Mouse (Mus musculus): Measurements from ENCODE around the gene Olfr463.
A peak's percentile ranks its signal among the peaks of the same experiment; 100 is the strongest.

The Olfr463 gene

DNA sequence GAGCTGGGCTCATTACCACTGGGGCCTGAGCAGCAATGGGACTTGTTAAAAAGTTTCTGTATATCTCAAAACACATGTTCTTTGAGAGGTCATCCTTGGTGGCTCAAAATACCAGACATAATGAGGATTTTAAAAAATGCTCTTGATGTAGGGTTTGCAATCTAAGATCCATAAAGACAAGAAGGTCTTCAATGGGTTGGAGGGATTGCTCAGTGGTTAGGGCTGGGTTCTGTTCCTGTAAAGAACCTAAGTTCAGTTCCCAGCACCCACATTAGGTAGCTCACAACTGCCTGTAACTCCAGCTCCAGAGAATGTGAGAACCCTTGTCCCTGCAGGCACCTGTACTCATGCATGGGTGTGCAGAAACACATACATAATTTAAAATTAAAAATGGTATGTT, at the start of gene Olfr463:
Gene Olfr463, minus strand, starts transcription at position 101 of the 400 bp plus-strand sequence.
- no peak for DNase-seq

DNA sequence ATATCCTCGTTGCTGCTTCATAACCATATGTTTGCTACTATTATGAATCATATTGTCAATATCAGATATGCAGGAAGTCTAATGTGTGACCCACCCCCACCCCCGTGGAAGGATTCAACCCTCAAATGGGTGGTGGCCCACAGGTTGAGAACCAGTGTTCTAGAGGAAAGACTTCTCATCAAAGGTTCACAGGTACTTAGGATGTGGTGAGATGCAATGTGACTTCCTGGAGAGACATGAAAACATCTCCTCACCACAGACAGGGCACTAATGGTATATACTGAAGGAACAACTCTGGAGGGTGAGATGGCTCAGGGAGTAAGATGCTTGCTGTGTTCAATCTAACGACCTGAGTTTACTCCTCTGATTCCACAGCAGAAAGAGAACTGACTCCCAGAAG, 38.3 kb upstream of the Olfr463 start:
- no peak for DNase-seq

DNA sequence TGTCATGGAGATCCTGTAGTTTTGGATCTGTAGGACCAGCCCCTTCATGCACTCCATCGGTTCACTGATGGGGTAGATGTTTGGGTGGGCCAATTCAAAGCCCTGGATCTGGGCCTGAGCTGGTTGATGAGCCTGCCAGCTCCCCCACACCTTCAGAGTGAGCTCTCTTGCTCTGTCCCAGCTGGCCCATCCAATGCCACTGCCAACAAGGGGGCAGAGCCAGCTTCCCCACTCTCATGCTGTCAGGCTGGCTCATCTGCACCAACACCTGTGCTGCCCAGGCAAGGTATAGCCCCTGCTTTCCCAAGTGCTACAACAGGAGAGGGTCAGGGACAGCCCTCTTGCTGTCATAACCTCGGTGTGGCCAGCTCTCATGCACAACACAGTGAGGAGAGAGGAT, 36.5 kb upstream of the Olfr463 start:
- DNase-seq = no peak

DNA sequence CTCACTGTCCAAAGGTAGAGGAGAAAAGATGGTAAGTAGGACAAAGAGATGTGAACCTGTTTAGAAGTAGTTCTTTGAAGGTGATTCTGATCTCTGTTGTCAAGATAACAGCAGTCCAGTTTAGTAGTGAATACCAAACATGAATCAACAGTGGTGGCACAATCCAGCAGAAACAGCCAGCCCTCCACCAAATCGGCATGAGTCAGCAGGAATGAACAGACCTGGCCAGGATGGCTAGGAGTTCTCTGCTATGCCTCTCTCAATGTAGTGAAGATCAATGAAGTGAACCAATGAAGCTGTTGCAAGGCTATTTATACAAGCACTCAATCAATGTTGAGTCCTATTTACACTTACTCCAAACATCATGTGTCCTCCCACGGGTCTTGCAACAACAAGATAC, 33.2 kb upstream of the Olfr463 start:
- no peak for DNase-seq

DNA sequence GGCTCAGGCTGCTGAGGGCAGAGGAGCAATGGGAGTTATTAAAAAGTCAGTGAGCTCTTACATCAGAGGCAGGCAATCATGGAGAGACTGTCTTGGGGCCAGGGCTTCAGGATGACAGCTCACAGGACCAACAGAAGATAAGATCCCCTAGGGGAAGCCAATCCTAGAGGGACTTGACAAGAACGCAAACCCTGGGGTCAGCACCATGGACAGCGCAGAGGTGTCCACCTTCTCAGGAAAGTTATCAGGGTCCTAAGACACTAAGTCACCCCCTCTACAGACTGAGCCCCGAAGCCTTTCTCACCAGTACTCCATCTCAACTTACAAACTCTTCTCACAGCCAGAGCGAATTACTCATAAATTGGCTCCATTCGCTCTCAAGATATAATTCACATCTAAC, 23.8 kb upstream of the Olfr463 start, which contains the start of gene Olfr464:
Gene Olfr464, minus strand, starts transcription at position 2 of the 400 bp plus-strand sequence.
- DNase-seq = peak; percentile 69

DNA sequence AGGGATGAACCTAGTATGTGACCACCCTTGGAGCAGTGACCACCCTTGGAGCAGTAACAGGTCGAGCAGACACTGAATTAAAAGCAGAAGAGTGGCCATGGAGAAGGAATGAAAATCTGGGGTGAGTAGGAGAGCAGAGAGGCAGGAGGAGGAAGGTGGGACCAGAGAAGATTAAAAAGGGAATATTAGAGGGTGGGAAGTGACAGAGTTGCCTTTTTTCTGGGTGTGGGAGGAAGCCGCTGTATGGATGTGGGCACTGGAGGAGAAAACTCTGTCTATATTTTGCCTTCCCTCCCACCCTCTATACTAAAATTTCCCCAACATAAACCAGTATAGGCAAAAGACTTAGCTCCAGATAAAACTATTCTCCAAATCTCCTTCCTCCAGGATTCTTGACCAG, 23.1 kb upstream of the Olfr463 start:
- no peak for DNase-seq

DNA sequence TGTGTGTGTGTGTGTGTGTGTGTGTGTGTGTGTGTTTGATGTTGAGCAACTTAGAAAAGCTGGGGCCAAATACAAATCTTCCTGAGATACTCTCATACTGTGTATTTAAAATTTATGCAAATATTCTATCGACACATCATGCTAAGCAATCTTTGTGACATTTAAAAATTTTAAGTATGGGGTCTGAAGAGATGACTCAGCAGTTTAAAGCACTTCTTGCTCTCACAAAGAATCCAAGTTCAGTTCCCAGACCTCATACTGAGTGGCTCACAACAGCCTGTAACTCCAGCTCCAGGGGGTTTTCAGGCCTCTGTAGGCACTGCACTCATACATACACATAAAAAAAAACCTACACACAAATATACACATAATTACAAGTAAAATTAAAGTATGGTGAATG, 18.8 kb upstream of the Olfr463 start:
- no peak for DNase-seq

DNA sequence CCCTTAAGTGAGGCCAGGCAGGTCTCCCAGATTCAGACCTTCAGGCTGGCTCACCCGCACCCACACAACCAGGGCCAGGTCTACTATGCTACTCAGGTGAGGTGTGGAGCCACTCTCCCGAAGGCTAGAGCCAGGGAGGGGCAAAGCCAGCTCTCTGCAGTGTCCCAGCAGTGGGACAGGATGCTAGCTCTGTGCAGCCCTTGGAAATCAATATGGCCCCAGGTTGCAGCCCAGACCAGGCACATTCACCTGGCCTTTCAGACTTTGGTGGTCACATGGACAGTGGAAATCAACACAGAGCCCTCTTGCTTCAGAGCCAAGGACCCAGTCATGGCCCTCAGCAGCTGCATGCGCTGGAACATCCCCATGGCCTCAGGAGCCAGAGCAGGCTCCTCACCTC, 7.1 kb upstream of the Olfr463 start:
- no peak for DNase-seq

DNA sequence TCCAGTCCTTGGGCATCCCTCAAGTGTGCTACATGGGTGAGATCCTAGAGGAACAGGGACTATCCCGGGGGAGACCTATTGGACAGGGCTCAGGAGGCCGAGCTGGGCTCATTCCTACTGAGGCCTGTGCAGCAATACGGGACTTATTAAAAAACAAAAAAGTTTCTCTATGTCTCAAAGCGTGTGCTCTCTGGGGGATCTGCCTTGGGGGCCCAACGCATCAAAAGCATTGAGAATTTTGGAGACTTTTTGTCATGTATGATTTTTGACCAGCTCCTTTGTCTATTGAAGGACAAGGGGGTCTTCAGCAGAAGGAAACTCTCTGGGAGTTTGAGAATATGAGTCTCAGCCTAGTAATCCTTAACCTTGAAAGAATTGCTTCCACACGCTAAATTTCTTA, 5.0 kb downstream of the Olfr463 start, which contains the start of gene Olfr462:
Gene Olfr462, minus strand, starts transcription at position 101 of the 400 bp plus-strand sequence.
- no peak for DNase-seq

DNA sequence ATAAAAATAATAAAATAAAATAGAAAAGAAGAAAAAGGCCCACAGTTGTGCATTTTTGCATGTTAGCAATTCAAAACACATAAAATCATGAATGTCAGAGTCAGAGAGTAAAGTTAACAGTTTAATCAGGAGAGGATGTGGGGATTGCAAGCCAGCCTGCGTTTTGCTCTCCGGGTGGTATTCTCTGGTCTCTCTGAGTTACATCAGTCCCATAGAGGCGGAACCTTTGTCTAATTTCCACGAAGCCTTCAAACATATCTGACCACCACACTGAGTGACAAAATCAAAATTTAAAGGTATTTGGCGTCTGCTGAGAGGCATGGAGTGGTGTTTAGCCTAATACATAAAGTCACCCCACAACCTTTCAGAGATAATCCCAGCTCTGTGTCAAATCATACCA, 12.3 kb downstream of the Olfr463 start:
- no peak for DNase-seq

DNA sequence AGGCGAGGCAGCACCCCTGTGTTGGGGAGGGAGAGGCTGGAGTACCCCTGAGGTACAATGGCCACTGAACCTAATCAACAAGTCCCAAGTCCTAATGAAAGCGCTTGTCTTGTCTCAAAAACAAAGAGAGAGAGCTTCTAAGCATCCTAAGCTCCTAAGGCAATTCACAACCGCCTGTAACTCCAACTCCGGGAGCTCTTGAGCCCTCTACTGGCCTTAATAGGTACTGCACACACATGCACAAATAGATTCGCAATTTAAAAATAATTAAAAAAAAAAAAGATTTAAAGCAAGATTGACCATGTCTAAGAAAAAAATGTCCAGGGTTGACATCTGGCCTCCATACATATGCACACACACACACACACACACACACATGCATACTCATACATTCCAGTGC, 13.7 kb downstream of the Olfr463 start:
- DNase-seq = no peak

DNA sequence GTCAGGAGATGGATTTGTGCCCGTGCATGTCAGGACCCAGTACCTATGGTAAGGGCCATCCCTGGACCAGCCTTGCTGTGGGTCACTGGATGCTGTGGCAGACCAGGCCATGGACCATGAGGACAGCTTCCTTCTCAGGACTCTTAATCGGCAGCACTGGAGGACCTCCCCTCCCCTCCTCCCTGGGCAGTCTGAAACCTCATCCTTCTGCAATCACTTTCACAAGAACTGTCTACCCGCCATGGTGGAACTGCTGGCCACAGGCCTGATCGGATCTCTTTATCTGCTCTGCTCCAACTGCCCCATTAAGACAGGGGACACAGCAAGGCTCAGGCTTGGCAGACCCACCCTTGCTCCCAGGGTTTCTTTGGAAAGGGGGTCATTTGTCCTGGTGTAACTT, 15.5 kb downstream of the Olfr463 start:
- DNase-seq = no peak

DNA sequence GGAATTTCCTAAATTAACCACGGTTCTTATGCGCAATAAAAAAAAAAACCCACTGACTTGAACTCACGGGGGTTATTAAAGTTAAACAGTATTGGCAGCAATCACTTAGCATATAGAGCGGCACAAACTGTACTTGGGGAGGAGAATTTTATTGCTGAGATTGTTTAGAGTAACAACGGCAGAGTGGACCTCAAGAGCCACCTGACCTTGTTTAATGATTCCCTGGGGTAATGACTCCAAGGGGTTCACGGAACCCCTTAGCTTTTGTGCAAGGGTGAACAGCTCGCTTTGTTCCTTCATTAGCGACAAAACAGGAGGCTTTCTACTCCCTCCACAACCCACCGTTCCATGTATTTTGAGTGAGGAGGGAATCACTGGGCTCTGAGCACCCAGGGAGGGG, 17.4 kb downstream of the Olfr463 start:
- DNase-seq = no peak

DNA sequence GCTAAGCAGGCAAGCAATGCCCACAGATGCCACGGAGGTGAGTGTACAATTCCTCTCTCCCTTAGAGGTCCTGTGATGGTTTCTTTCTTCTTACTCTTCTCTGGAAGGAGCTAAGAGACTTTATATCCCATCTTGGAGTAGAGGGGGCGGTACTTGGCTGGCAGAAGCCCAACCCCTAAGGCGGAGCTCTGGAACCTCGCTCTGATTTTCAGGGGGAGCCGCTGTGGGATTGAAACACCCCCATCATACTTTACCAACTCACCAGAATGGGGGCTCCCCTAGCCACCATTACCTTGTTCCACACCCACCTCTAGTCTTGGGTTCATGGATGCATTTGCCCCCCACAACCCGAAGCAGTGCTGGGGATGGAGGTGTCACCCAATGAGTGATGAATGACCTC, 21.8 kb downstream of the Olfr463 start, which contains the start of gene Epx:
Gene Epx, minus strand, starts transcription at position 101 of the 400 bp plus-strand sequence.
- no peak for DNase-seq

DNA sequence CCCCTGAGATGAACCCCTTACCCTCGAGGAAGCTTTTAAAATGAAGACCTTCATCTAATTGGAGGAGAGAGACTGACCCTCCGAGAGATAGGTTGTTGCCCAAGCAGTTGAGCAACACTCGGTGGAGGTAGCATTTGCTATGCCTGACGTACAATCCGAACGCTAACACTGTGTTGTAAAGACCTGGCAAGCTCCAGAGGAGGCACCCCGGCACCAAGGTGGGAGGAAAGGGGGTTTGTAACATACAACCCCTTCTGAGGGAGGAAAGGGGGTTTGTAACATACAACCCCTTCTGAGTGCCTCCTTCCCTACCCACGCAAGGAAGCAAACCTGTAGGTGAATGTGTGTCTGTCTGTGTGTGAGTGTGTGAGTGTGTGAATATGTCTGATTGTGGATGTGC, 25.4 kb downstream of the Olfr463 start:
- no peak for DNase-seq

DNA sequence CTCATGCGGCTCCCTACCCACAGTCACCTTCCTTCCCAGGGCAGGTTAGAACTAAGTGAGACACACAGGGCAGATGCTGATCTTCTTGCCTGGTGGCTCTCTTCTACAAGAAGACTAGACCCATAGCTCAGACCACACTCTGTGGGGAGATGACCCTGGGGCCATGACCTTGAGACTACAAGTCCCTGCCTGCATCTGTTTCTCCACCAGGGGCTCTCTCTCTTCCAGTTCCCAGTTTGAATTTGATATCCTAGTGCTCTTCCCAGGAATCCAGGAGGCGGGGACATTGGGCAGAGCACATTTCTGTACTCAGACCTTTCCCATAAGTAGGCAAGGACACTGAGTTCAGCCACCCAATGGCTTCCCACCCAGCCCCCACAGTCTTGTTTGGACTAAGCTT, 27.1 kb downstream of the Olfr463 start:
- DNase-seq = no peak

DNA sequence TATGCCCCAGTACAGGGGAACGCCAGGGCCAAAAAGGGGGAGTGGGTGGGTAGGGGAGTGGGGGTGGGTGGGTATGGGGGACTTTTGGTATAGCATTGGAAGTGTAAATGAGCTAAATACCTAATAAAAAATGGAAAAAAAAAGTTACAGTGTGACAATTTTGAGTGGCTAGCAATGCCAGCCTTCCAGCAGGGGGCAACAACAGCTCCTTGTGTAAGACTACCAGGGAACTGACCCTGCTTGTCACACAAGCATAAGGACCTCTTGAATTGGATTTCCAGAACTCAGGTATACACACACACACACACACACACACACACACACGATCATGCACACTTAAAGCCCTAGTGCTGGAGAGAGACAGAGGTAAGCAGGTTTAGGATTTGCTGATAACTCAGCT, 30.3 kb downstream of the Olfr463 start:
- DNase-seq = peak; percentile 46

DNA sequence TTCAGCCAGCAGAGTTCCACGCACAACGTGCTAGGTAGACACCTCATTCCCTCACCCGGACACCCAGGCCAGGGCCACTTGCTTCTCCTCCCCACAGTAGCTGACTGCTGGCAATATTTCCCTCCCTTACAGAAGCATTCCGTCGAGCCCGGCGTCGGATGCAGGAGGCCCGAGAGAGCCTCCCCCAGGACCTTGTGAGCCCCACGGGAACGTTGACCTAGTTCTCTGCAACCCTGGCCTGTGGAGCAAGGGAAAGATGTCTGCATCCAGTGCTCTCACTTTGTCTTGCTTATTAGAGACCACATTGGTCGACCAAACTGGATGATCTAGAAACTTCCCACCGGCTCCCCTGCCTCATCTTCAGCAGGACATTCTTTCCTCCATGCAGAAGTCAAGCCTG, 34.4 kb downstream of the Olfr463 start:
- DNase-seq = no peak

DNA sequence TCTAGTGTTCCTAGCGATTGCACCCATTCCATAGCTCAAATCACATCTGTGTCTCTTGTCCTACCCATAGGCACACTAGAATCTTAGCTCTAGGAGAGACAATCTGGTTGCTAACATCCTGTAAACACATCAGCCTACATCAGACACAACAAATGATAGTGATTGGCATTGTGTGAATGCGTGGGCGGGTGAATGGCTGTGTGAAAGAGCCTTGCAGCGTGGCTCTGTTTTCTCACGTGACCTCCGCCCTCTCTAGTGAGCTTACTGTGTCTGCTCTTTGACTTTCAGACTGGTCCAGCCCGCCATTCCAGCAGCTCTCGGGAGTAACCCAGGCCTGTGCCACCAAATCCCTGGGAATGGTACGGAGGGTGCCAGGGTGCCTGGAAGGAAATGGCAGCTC, 36.8 kb downstream of the Olfr463 start:
- DNase-seq = no peak

DNA sequence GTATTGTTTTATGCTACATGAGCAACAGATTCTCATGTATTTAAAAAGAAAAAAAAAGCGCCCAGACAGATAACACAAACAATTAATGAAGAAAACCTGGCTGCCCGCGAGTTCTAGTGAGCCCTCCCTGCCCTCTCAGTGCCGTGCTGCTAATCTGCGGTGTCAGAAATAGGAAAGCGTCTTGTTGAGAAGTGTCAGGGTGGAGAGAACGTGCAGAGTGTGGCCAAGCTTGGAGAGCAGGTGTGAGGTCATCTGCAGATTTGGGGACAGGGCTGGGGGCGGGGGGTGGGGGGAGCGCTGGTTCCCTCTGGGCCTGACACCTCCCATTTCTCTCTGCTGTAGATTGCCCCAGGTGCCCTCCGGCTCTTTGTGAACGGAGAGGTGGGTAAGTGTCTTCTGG, 37.9 kb downstream of the Olfr463 start:
- no peak for DNase-seq

DNA sequence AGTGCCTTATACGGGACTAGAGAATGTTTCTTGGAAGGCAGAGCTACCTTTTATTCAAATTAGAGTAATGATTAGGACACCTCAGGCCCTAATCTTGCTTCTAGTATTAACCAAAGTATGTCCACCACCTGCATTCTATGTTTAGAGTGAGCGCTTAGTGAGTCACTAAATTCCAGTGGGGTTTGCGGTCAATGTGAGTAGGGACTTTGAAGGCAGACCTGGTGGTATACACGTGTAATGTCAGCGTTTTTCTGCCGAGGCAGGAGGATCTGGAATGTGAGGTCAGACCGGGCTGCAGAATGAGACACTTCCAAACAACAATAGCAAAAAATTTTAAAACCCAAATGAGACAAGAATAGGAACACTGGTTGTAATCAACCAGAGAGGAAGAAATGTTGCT, 42.6 kb downstream of the Olfr463 start:
- DNase-seq = no peak

DNA sequence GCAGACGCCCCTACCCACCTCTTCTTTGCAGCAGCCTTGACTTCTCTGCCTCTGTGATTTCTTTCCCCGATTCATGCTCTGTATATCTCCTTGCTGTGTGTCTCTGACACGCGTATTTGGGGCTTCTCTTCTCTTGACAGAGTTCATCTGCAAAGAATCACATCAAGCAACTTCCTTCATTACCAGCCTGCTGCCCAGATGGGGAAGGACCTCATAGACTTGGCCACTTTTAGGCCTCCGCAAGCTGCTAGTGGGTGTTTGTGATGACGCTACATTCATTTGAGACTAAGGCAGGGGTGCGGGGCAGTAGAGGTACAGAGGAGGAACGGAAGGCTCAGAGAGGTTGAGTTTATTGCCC, 43.6 kb downstream of the Olfr463 start:
- DNase-seq = no peak

DNA sequence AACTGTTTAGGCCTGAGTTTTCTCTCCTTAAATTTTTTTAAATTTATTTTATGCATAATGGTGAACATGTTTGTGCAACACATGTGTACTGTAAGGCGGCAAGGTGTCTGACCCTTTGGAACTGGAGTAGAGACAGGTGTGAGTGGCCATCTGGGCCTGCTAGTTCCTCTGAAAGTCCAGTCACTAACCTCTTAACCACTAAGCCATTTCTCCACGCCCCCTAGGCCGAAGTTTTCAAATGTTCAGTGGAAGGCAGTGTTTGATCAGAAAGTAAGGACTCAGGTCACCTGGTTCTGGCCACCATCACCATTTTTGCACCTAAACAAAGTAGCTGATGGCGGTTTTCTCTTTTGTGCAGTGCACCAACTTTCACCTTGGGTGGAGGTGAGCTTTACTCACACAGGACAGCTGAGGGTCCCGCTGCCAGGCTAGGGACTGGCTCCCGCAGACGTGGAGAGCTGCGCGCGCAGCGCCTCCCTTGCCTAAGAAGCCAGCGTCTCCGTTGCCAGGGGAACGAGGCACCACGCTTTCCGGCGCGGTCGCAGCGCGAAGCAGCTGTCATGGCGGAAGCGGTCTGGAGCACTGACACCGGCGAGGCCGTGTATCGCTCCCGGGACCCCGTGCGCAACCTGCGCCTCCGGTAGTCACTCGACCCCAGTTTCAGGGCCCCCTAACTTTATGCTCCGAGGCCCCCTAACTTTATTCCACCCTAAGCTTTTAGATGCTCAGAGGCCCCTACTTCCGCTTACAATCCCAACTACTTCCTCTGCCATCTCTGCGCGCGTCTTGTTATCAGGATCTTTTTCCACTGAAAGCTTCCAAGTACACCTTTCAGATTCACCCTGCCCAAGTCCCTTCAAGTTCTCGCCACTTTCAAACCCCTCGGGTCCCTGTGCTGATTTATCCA, 44.2 kb downstream of the Olfr463 start, which contains the start of gene Mks1:
Gene Mks1, plus strand, starts transcription at position 526 of the 907 bp plus-strand sequence.
- DNase-seq = peak; percentile 97

DNA sequence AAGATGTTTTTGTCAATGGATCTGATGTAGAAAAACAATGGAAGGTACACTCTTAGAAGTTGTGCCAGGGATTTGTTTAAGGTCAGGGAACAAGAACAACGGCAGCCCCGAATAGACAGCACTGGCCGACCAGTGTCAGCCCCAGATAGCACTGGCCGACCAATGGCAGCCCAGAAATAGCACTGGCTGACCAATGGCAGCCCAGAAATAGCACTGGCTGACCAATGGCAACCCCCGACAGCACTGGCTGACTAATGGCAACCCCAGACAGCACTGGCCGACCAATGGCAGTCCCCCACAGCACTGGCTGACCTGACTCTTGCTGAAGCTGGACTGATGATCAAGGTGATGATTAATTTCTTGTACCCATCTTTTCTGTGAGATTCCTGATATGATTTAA, 49.3 kb downstream of the Olfr463 start:
- no peak for DNase-seq
